Mouse (Mus musculus): Measurements from ENCODE around the gene Prdx1. TPM values are rescaled to one million over a fixed set of nuclear protein-coding genes. Genes with fewer than 3 reads are reported as not detected.

The Prdx1 gene
- 1,377 and 1,420 TPM in 2 replicates for polyA plus RNA-seq (2015; fragmentation: Nextera tagmentation; extraction: Ambion mirVana)

DNA sequence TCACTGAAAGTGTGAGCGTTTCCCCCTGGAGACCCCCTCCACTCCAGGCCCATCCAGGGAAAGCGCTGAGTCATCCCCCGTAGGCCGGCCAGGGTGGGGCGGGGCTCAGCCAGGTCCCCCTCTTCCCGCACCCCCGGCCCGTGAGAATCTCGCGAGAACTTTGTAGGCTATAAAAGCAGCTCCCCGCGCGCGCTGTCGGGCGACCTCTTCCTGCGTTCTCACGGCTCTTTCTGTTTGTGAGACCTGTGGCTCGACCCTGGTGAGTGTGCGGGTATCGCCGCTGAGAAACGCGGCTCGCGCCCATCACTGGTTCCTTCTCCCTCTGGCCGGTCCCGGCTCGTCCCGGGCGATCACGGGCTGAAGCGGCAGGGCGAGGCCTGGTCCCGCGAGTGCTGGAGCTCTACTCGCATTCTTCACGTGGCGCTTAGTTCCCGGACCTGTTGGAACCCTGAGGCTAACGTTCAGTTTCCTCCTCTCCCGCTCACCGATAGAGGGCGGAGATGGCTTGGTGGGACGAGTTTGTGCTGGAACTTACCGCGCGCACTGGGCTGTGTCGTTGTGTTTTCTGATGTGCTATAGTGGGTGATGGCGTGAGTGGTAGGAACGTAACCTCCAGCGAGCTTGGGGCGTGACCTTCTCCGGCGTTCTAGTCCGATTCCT lies at the start of gene Prdx1:
Gene Prdx1, plus strand, starts transcription at position 143 of the 660 bp plus-strand sequence.
- under 1% methylated on average over 56 of the region's 56 CpGs for WGBS
- Histone ChIP-seq H3K36me3 (peaks cover 14% of the 10 kb centered on the region; the same call in 1 of the 2 replicates), H3K4me2 (peak within 1 kb of the TSS; percentile 65)

DNA sequence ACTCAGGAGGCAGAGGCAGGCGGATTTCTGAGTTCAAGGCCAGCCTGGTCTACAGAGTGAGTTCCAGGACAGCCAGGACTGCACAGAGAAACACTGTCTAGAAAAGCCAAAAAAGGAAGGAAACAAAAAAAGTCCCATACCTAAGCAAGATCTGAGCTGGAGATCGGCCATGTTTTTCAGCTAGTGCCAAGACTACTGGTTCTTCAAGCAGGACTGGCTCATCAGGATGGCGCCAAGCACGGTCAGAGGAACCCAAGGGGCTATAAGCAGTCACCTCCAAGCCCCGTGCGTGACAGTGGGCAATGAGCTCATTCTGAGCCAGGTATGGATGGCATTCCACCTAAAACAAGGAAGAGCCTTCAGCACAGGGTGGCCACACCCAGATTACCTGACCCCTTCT lies 46.5 kb upstream of the Prdx1 start:
- H3K9ac ChIP-seq: no peak overlapping the region
- H3K4me1 ChIP-seq: no peaks in the 10 kb centered on the region
- H3K36me3 ChIP-seq: peaks cover 82% of the 10 kb centered on the region
- H3K4me3 ChIP-seq (replicated peaks): no peak overlapping the region
- no peaks in the 10 kb centered on the region for H3K9me3 ChIP-seq
- WGBS: 93% methylated on average over 6 of the region's 6 CpGs
- 0 out of 2 replicates have a peak, but pooled peaks have one; percentile 35 for ATAC-seq (ENCODE audit: insufficient read depth, low FRiP score, low read depth)
- H3K27me3 ChIP-seq (replicated peaks): no peaks in the 10 kb centered on the region
- H3K4me2 ChIP-seq: no peak overlapping the region
- no peak overlapping the region for H3K27ac ChIP-seq

More for the DNA sequence above, at the start of gene Prdx1:
- peak within 1 kb of the TSS; percentile 65 for H3K4me3 ChIP-seq (replicated peaks)
- ATAC-seq (ENCODE audit: insufficient read depth, low FRiP score, low read depth): peak; percentile 91
- peak within 1 kb of the TSS; percentile 73; the same call in 1 of the 2 replicates for H3K9ac ChIP-seq
- H3K4me1 ChIP-seq: peaks cover 12% of the 10 kb centered on the region; the same call in 1 of the 2 replicates
- H3K27me3 ChIP-seq (replicated peaks): no peaks in the 10 kb centered on the region
- no peaks in the 10 kb centered on the region for H3K9me3 ChIP-seq
- H3K27ac ChIP-seq: peak within 1 kb of the TSS; percentile 98

DNA sequence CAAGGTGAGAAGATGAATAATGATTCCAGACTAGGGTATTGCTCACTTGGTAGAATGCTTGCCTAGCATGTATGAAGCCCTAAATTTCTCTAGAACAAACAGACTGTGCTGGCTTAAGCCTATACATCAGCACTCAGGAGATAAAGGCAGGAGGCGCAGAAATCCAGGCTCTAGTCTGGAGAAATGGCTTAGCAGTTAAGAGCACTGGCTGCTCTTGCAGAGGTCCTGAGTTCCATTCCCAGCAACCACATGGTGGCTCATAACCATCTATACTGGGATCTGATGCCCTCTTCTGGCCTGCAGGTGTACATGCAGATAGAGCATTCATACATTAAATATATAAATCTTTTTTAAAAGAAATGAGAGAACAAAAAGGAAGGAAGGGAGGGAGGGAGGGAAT lies 43.3 kb upstream of the Prdx1 start:
- no peak overlapping the region for H3K4me3 ChIP-seq (replicated peaks)
- no peaks in the 10 kb centered on the region; the same call in 1 of the 2 replicates for H3K4me1 ChIP-seq
- peaks cover 55% of the 10 kb centered on the region for H3K36me3 ChIP-seq
- WGBS: 97% methylated on average over 1 of the region's 1 CpGs
- no peak overlapping the region for H3K9ac ChIP-seq
- no peaks in the 10 kb centered on the region for H3K27me3 ChIP-seq (replicated peaks)
- no peak overlapping the region for H3K27ac ChIP-seq
- no peak for ATAC-seq (ENCODE audit: insufficient read depth, low FRiP score, low read depth)
- H3K4me2 ChIP-seq: no peak overlapping the region
- H3K9me3 ChIP-seq: no peaks in the 10 kb centered on the region

DNA sequence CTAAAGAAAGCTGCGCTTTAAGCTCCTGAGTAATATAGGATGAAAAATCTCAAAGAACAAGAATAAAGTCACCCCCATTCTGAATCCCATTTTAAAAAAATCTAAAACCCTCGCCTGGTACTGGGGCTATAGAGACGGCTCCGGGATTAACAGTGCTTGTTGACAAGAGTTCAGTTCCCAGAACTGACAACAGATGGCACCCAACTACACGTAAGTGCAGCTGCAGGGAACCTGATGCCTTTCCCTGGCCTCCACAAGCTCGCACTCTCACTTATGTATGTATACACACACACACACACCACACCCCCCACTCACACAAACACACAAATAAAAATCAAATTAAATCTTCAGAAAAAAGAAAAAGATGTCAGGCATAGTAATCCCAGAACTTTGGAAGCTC lies 41.0 kb upstream of the Prdx1 start:
- Histone ChIP-seq H3K27ac (no peak overlapping the region), H3K36me3 (peaks cover 37% of the 10 kb centered on the region), H3K4me1 (peaks cover 8% of the 10 kb centered on the region), H3K4me2 (no peak overlapping the region), H3K4me3 (replicated peaks) (no peak overlapping the region), H3K9ac (no peak overlapping the region), H3K27me3 (replicated peaks) (no peaks in the 10 kb centered on the region), H3K9me3 (no peaks in the 10 kb centered on the region)
- no peak for ATAC-seq (ENCODE audit: insufficient read depth, low FRiP score, low read depth)
- WGBS: 47% methylated on average over 6 of the region's 6 CpGs

DNA sequence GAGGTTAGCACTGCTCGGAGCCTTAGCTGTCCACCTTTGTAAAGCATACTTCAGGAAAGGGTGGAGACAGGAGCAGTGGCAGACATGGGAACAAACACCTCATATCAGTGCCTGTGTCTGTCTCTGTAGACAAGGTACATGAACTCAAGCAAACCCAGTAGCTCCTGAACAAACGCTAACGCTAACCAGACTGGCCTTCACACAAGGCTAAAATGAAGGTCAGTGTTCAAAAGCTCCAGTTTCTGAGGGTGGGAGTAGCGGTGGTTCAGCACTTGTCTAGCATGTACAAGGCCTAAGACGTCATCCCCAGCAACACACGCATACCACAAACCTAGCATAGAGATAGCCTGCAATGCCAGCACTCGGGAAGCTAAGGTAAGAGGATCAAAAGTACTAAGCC lies 39.7 kb upstream of the Prdx1 start:
- Histone ChIP-seq H3K36me3 (peaks cover 28% of the 10 kb centered on the region), H3K4me2 (no peak overlapping the region), H3K9me3 (no peaks in the 10 kb centered on the region), H3K9ac (no peak overlapping the region), H3K4me1 (peaks cover 13% of the 10 kb centered on the region), H3K27ac (no peak overlapping the region), H3K27me3 (replicated peaks) (no peaks in the 10 kb centered on the region), H3K4me3 (replicated peaks) (no peak overlapping the region)
- ATAC-seq (ENCODE audit: insufficient read depth, low FRiP score, low read depth): no peak
- WGBS: 82% methylated on average over 7 of the region's 7 CpGs

DNA sequence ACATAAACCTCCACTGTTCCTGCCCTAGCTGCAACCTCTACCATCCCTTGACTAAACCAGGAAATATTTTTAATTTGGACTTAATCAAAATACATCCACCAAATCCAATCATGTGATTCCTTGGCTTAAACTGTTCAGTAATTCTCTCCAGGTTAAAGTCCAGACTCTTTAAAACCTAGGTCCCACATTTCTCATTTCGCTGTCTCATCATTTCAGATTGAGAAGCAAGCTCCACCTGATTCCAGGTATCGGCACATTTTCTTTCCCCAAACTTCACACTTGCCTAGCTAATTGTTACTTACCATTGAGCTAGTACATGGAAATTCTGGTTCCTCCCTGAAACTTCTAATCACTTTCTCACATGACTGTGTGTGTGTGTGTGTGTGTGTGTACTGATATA lies 35.9 kb upstream of the Prdx1 start:
- H3K9me3 ChIP-seq: no peaks in the 10 kb centered on the region
- H3K27me3 ChIP-seq (replicated peaks): no peaks in the 10 kb centered on the region
- H3K4me2 ChIP-seq: peak overlapping the region; percentile 74
- H3K36me3 ChIP-seq: 0 out of 2 replicates have a peak, but pooled peaks cover 2% of the 10 kb centered on the region
- WGBS: 96% methylated on average over 2 of the region's 2 CpGs
- H3K4me1 ChIP-seq: peaks cover 13% of the 10 kb centered on the region
- H3K9ac ChIP-seq: no peak overlapping the region
- ATAC-seq (ENCODE audit: insufficient read depth, low FRiP score, low read depth): no peak
- no peak overlapping the region for H3K27ac ChIP-seq
- peak overlapping the region; percentile 88; the same call in 1 of the 2 replicates for H3K4me3 ChIP-seq (replicated peaks)

DNA sequence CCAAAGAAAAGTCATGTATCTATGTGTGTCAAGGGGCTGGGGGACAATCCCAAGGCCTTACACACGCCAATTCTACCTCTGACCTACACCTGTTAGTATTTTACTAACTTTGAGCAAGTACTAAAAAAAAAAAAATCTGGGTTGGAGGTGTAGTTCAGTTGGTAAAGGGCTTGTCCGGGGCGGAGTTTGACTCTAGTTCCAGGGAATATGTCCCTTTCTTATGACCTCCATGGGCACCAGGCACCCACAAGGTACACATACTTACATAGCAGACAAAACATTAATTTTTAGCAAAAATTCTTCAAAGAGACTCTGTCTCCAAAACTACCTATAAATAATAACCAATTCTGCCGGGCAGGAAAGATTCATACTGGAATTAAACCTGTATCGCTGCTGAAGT lies 35.0 kb upstream of the Prdx1 start:
- Histone ChIP-seq H3K4me1 (peaks cover 13% of the 10 kb centered on the region), H3K36me3 (no peaks in the 10 kb centered on the region), H3K27me3 (replicated peaks) (no peaks in the 10 kb centered on the region), H3K27ac (peak overlapping the region; percentile 96), H3K9me3 (no peaks in the 10 kb centered on the region), H3K9ac (peak overlapping the region; percentile 85), H3K4me3 (replicated peaks) (peak overlapping the region; percentile 88), H3K4me2 (peak overlapping the region; percentile 74)
- 33% methylated on average over 5 of the region's 5 CpGs for WGBS
- ATAC-seq (ENCODE audit: insufficient read depth, low FRiP score, low read depth): no peak

DNA sequence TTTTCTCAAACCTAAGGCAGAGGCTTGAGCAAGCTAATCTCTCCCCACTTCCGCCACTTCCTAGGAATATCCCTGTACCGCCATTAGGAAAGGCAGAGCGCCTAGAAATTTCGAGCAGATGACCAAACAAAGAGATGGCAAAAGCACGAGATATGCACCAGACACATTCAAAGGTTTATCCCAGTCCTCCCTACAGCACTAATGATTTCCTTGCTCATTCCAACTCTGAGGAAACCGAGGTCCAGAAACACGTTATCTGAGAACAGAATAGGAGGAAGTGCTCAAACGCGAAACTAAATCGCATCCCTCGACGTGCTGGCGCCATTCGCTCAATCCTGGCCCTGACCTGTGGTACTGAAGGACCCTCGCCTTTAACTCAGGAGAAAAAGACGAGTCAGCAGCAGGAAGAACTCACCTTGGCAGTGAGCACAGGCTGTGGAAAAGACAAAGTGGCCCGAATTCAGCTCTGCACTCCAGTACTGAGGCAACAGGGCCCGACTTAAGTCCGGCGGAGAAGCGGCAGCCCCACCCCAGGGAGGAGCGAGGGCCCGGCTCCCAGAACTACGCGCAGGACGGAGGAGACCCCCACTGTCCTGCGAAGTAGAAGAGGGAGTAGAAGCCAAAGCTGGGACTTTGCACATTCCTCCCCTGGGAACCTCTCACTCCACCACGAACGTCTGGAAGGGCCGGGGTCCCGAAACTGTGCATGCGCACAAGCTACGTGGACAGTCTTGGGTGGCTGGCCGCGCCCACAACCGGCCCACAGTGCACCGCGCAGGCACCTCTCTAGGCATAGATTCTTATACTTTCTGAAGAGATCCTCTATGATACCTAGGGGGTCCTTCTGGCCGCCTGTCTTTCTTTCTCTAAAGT lies 34.2 kb upstream of the Prdx1 start, which contains the start of gene Akr1a1:
Gene Akr1a1, minus strand, starts transcription at position 757 of the 873 bp plus-strand sequence.
- H3K4me1 ChIP-seq: peaks cover 13% of the 10 kb centered on the region
- H3K27ac ChIP-seq: peak within 1 kb of the TSS; percentile 96
- H3K4me3 ChIP-seq (replicated peaks): peak within 1 kb of the TSS; percentile 88
- H3K36me3 ChIP-seq: no peaks in the 10 kb centered on the region
- H3K4me2 ChIP-seq: peak within 1 kb of the TSS; percentile 74
- WGBS: under 1% methylated on average over 39 of the region's 39 CpGs
- no peaks in the 10 kb centered on the region for H3K9me3 ChIP-seq
- peak within 1 kb of the TSS; percentile 85 for H3K9ac ChIP-seq
- no peaks in the 10 kb centered on the region for H3K27me3 ChIP-seq (replicated peaks)
- peak; percentile 99 for ATAC-seq (ENCODE audit: insufficient read depth, low FRiP score, low read depth)

DNA sequence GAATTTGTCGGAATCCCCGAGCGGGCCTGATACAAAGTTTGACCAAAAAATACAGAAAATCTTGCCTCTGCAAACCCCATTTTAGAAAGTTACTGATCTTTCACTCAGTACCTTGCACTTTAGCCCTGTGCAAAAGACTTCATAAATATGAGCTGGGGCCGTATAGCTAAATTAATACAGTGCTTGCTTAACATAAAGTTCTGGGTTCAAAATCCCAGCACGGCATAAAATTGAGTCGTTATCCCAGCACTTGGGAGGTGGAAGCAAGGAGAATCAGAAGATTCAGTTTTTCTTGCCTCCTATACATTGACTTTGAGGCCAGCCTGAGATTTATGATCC lies 33.6 kb upstream of the Prdx1 start:
- peaks cover 13% of the 10 kb centered on the region for H3K4me1 ChIP-seq
- WGBS: 8% methylated on average over 6 of the region's 6 CpGs
- H3K27me3 ChIP-seq (replicated peaks): no peaks in the 10 kb centered on the region
- peak overlapping the region; percentile 96 for H3K27ac ChIP-seq
- H3K9ac ChIP-seq: peak overlapping the region; percentile 33; the same call in 1 of the 2 replicates
- H3K9me3 ChIP-seq: no peaks in the 10 kb centered on the region
- peak overlapping the region; percentile 88 for H3K4me3 ChIP-seq (replicated peaks)
- no peaks in the 10 kb centered on the region for H3K36me3 ChIP-seq
- ATAC-seq (ENCODE audit: insufficient read depth, low FRiP score, low read depth): no peak
- peak overlapping the region; percentile 53 for H3K4me2 ChIP-seq

DNA sequence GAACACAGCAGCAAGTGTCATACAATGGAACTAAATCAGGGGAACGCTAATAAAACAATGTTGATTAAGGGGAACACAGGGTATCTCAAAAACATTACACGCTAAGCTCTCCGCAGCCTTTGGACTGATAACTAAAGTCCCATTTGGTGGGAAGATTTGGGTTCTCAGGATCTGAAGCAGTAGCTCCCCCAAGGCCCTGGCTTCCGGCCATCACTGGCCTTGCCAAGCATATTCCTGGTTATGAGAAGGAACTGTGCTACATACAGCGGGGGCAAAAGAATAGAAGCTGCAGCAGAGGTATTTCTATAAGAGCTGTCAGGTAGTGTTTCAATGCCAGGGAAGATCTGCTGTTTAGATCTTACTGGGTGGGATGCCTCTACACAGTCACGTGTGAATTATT lies 32.1 kb upstream of the Prdx1 start:
- Histone ChIP-seq H3K36me3 (no peaks in the 10 kb centered on the region), H3K27ac (no peak overlapping the region), H3K27me3 (replicated peaks) (no peaks in the 10 kb centered on the region), H3K4me3 (replicated peaks) (no peak overlapping the region), H3K9ac (no peak overlapping the region), H3K4me1 (peaks cover 10% of the 10 kb centered on the region; the same call in 1 of the 2 replicates), H3K9me3 (no peaks in the 10 kb centered on the region), H3K4me2 (no peak overlapping the region)
- 86% methylated on average over 6 of the region's 6 CpGs for WGBS
- ATAC-seq (ENCODE audit: insufficient read depth, low FRiP score, low read depth): no peak

DNA sequence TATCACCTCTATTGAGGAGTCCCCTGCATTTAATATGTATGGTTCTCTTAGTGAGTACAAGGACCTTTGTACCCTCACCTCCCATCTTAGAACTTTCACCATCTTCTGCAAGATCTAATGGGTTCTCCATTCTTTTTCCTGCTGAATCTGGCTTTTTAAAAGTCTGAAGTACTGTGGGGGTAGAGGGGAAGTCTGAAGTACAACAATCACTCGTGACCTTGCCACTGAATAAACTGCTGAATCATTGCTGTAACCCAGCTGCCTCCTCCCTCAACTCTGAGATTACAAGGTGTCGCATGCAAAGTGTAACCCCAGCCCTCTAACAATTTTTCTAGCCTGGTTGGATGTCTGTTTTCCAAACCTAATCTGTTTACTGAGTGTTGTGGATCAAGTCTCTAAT lies 30.2 kb upstream of the Prdx1 start:
- Histone ChIP-seq H3K4me1 (peaks cover 2% of the 10 kb centered on the region; the same call in 1 of the 2 replicates), H3K9me3 (no peaks in the 10 kb centered on the region), H3K4me3 (replicated peaks) (no peak overlapping the region), H3K4me2 (no peak overlapping the region), H3K27ac (no peak overlapping the region), H3K9ac (no peak overlapping the region), H3K27me3 (replicated peaks) (no peaks in the 10 kb centered on the region), H3K36me3 (no peaks in the 10 kb centered on the region)
- WGBS: 47% methylated on average over 2 of the region's 2 CpGs
- no peak for ATAC-seq (ENCODE audit: insufficient read depth, low FRiP score, low read depth)

DNA sequence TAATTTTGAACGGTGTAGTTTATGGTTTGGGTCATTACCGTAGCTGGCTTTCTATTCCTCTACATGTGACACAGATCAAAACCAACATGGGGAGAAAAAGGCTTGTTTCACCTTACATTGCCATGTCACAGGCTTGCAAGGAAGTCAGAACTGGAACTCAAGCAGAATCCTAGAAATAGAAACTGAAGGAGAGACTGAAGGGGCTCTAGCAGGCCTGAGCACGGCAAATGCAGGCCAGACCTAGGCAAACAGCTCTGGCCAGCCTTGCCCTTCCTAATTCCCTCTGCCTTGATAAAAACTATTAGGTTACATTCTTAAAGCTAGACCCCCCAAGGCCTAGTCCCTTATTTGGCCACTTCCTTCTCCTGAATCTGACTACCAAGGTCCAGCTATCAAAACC lies 29.7 kb upstream of the Prdx1 start:
- Histone ChIP-seq H3K9ac (no peak overlapping the region), H3K27me3 (replicated peaks) (no peaks in the 10 kb centered on the region), H3K27ac (no peak overlapping the region), H3K4me2 (no peak overlapping the region), H3K9me3 (no peaks in the 10 kb centered on the region), H3K36me3 (no peaks in the 10 kb centered on the region), H3K4me3 (replicated peaks) (no peak overlapping the region), H3K4me1 (no peaks in the 10 kb centered on the region)
- ATAC-seq (ENCODE audit: insufficient read depth, low FRiP score, low read depth): no peak
- WGBS: 70% methylated on average over 3 of the region's 3 CpGs
